Comparison of ENCODE assay signal across 7 mouse cellular contexts in the genomic region with DNA sequence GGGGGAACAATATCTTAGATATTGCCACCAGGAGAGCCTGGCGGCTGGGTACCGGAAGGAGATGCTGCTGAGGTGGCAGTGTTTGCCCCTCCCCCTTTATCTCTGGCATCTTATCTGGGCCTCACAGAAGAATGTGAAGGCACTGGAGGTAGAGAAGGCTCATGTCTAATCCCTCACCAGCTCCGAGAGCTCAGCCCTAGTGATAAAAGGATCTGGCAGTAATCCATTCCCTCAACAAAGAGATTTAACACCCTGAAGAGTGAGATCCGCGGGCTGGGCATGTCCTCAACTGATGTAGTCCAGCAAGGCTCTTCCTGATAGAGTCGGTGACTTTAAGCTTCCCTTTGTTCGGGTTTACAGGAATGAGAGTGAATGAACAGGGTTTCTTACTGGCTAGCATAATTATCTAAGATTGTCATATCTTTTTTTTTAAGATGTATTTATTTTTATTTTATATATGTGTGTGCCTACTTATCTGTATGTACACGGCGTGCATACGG. TPM values are rescaled to one million over a fixed set of nuclear protein-coding genes. Genes with fewer than 3 reads are reported as not detected.
DNase-seq lines count a peak whose midpoint lies in the region; ATAC-seq and TF ChIP-seq lines count a peak whose summit lies in the region.

No protein-coding gene starts in this region.

- no peak overlapping the region for H3K27ac ChIP-seq in forebrain, embryonic 16.5 days (ENCODE audit: low read length)
- H3K27ac ChIP-seq in midbrain, embryonic 13.5 days: peak overlapping the region; percentile 39; the same call in 1 of the 2 replicates
- H3K27ac ChIP-seq in kidney, adult 2 months (ENCODE audit: insufficient read depth, low read depth, low read length): no peak overlapping the region
- no peak overlapping the region for H3K27ac ChIP-seq in stomach, postnatal 0 days (replicated peaks)

- WGBS in forebrain, embryonic 16.5 days: 13% methylated on average over 10 of the region's 10 CpGs
- 11% methylated on average over 10 of the region's 10 CpGs for WGBS in midbrain, embryonic 13.5 days
- WGBS in kidney, adult 2 months: 42% methylated on average over 10 of the region's 10 CpGs
- 22% methylated on average over 10 of the region's 10 CpGs for WGBS in stomach, postnatal 0 days

- H3K36me3 ChIP-seq in forebrain, embryonic 16.5 days (ENCODE audit: control insufficient read depth, insufficient read depth): no peaks in the 10 kb centered on the region
- H3K36me3 ChIP-seq in midbrain, embryonic 13.5 days: no peaks in the 10 kb centered on the region
- no peaks in the 10 kb centered on the region for H3K36me3 ChIP-seq in kidney, adult 2 months (ENCODE audit: control insufficient read depth, insufficient read depth, low read length)
- no peaks in the 10 kb centered on the region for H3K36me3 ChIP-seq in stomach, postnatal 0 days (ENCODE audit: control insufficient read depth, insufficient read depth, low read length)

- H3K4me1 ChIP-seq in forebrain, embryonic 16.5 days (replicated peaks; ENCODE audit: control insufficient read depth, insufficient read depth, low read length): no peaks in the 10 kb centered on the region
- H3K4me1 ChIP-seq in midbrain, embryonic 13.5 days (replicated peaks): peaks cover 14% of the 10 kb centered on the region
- no peaks in the 10 kb centered on the region for H3K4me1 ChIP-seq in kidney, adult 2 months (ENCODE audit: control insufficient read depth, insufficient read depth, low read length)
- no peaks in the 10 kb centered on the region for H3K4me1 ChIP-seq in stomach, postnatal 0 days (replicated peaks; ENCODE audit: control insufficient read depth, insufficient read depth)

- DNase-seq in MEL-GATA-1-ER (ENCODE audit: extremely low read depth, low read depth): peak; percentile 18
- peak; percentile 6 for DNase-seq in c-Kit-positive CD71-positive TER-119-negative erythroid progenitor cells, embryonic 14.5 days (ENCODE audit: low read depth)
- DNase-seq in kidney, adult 2 months: no peak
- no peak for DNase-seq in gastrocnemius, postnatal 4 days (ENCODE audit: low spot score in 2 of 2)
- DNase-seq in stomach, postnatal 0 days (ENCODE audit: low spot score): no peak

- TF ChIP-seq EP300 in stomach, postnatal 0 days (optimal IDR thresholded peaks at IDR 0.05): no peak

- no peak for TF ChIP-seq POLR2A in kidney, adult 2 months (IDR thresholded peaks at IDR 0.05; ENCODE audit: low read depth, low read length)

- H3K27me3 ChIP-seq in forebrain, embryonic 16.5 days (replicated peaks; ENCODE audit: control insufficient read depth, insufficient read depth, low read length): no peaks in the 10 kb centered on the region
- H3K27me3 ChIP-seq in midbrain, embryonic 13.5 days: 0 out of 2 replicates have a peak, but pooled peaks cover 5% of the 10 kb centered on the region
- H3K27me3 ChIP-seq in kidney, adult 2 months (replicated peaks; ENCODE audit: control insufficient read depth, insufficient read depth, low read length): no peaks in the 10 kb centered on the region
- 0 out of 2 replicates have a peak, but pooled peaks cover 2% of the 10 kb centered on the region for H3K27me3 ChIP-seq in stomach, postnatal 0 days (ENCODE audit: control insufficient read depth, insufficient read depth, low read length)

- H3K9ac ChIP-seq in forebrain, embryonic 16.5 days (replicated peaks; ENCODE audit: low read depth, low read length): no peak overlapping the region
- 0 out of 2 replicates have a peak overlapping the region, but pooled peaks have one; percentile 30 for H3K9ac ChIP-seq in midbrain, embryonic 13.5 days (replicated peaks)
- no peak overlapping the region for H3K9ac ChIP-seq in stomach, postnatal 0 days (ENCODE audit: low read length)

- no peak overlapping the region for H3K4me3 ChIP-seq in forebrain, embryonic 16.5 days (replicated peaks; ENCODE audit: low read length)
- H3K4me3 ChIP-seq in midbrain, embryonic 13.5 days (replicated peaks): 0 out of 2 replicates have a peak overlapping the region, but pooled peaks have one; percentile 5
- no peak overlapping the region for H3K4me3 ChIP-seq in kidney, adult 2 months (ENCODE audit: insufficient read depth, low read depth, low read length)
- H3K4me3 ChIP-seq in stomach, postnatal 0 days (ENCODE audit: low read depth, low read length): no peak overlapping the region

- no peak for TF ChIP-seq CTCF in kidney, adult 2 months (conservative IDR thresholded peaks at IDR 0.05; ENCODE audit: insufficient read depth, insufficient read length, low read depth, low read length)
- no peak for TF ChIP-seq CTCF in stomach, postnatal 0 days (IDR thresholded peaks at IDR 0.05; ENCODE audit: low read depth)

- H3K4me2 ChIP-seq in forebrain, embryonic 16.5 days (ENCODE audit: low read length): peak overlapping the region; percentile 1; the same call in 1 of the 2 replicates
- peak overlapping the region; percentile 39 for H3K4me2 ChIP-seq in midbrain, embryonic 13.5 days (replicated peaks)
- H3K4me2 ChIP-seq in stomach, postnatal 0 days (replicated peaks; ENCODE audit: low read depth): no peak overlapping the region

- ATAC-seq in forebrain, embryonic 16.5 days: 0 out of 2 replicates have a peak, but pooled peaks have one; percentile 40
- peak; percentile 88 for ATAC-seq in midbrain, embryonic 13.5 days
- no peak for ATAC-seq in stomach, postnatal 0 days (ENCODE audit: low FRiP score, low TSS enrichment)

- no peaks in the 10 kb centered on the region for H3K9me3 ChIP-seq in forebrain, embryonic 16.5 days (ENCODE audit: control insufficient read depth, low read length)
- H3K9me3 ChIP-seq in midbrain, embryonic 13.5 days: no peaks in the 10 kb centered on the region
- H3K9me3 ChIP-seq in stomach, postnatal 0 days (ENCODE audit: control insufficient read depth, low read length): no peaks in the 10 kb centered on the region

RNA-seq across cellular contexts. Expression of a gene that starts 27.7 kb away (rescaled TPM):
- polyA plus RNA-seq in forebrain, embryonic 16.5 days (2015; fragmentation: Nextera tagmentation; extraction: Ambion mirVana): 413 and 432 TPM in 2 replicates
- 449 and 471 TPM in 2 replicates for polyA plus RNA-seq in midbrain, embryonic 13.5 days (2015; fragmentation: Nextera tagmentation; extraction: Ambion mirVana)
- 49.4 and 68.3 TPM in 2 replicates for polyA plus RNA-seq in kidney, adult 2 months (2012; rRNA removed)
- 10 to 100 TPM; 64.8 to 70.6 TPM for total RNA-seq in gastrocnemius, postnatal 4 days (2021)
- polyA plus RNA-seq in stomach, postnatal 0 days (2015; fragmentation: Nextera tagmentation; extraction: Ambion mirVana): 351 and 372 TPM in 2 replicates

RNA-seq across cellular contexts. Expression of a gene that starts 37.8 kb away (rescaled TPM):
- 92.0 and 92.8 TPM in 2 replicates for polyA plus RNA-seq in forebrain, embryonic 16.5 days (2015; fragmentation: Nextera tagmentation; extraction: Ambion mirVana)
- 92.3 and 96.5 TPM in 2 replicates for polyA plus RNA-seq in midbrain, embryonic 13.5 days (2015; fragmentation: Nextera tagmentation; extraction: Ambion mirVana)
- polyA plus RNA-seq in kidney, adult 2 months (2012; rRNA removed): 20.1 and 22.2 TPM in 2 replicates
- 10 to 100 TPM; 40.1 to 46.9 TPM for total RNA-seq in gastrocnemius, postnatal 4 days (2021)
- 27.6 and 28.7 TPM in 2 replicates for polyA plus RNA-seq in stomach, postnatal 0 days (2015; fragmentation: Nextera tagmentation; extraction: Ambion mirVana)

Comparison
In these comparisons a context has a peak if more than half of its experiments do, and no peak if none do; other contexts are left out.
1. DNase-seq: peak in MEL-GATA-1-ER (single experiment) and c-Kit-positive CD71-positive TER-119-negative erythroid progenitor cells, embryonic 14.5 days (single experiment); none in kidney, adult 2 months (single experiment), gastrocnemius, postnatal 4 days (0 of 2) and stomach, postnatal 0 days (single experiment).